Mouse (Mus musculus): ENCODE data around the gene Tmem178b.
A peak's percentile ranks its signal among the peaks of the same experiment; 100 is the strongest.

GRCm38 (mm10) chr6:40235793-40236470, 362.9 kb downstream of the Tmem178b start:
- TF ChIP-seq CTCF (IDR thresholded peaks at IDR 0.05; ENCODE audit: extremely low read depth, insufficient read depth, insufficient read length, insufficient replicate concordance) (peak; percentile 63; the same call in 1 of the 2 replicates), POLR2A (IDR thresholded peaks at IDR 0.05; ENCODE audit: low read depth, low read length) (no peak)
